Mouse (Mus musculus): ENCODE measurements around the gene Rab7. TPM values are rescaled to one million over a fixed set of nuclear protein-coding genes. Genes with fewer than 3 reads are reported as not detected.
"Not testable (repeated sequence)": the region's sequence is repeated elsewhere in the genome, so short reads cannot be mapped to it uniquely, and the experiment has no call there.

Rab7 gene
- total RNA-seq, 2 experiments from 2014 or later = 249 to 262 TPM

DNA sequence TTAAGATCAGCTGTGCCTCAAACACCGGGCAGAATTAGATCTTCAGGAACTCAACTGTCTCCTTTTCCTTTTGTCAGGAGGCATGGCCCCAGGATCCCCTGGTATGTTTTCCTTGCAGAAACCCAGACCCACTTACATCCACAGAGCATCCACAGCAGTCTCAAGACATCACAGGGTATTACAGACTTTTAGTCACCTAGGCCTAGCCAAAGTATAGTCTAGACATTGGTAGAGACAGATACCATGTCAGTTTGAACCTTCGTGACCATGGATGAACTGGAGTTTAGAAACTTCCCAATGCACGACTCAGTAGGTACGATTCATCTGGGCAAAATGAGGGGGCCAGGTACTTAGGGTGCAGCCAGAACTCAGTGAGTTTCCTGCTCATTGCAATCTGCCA, 46.7 kb downstream of the Rab7 start:
- no peak for DNase-seq

DNA sequence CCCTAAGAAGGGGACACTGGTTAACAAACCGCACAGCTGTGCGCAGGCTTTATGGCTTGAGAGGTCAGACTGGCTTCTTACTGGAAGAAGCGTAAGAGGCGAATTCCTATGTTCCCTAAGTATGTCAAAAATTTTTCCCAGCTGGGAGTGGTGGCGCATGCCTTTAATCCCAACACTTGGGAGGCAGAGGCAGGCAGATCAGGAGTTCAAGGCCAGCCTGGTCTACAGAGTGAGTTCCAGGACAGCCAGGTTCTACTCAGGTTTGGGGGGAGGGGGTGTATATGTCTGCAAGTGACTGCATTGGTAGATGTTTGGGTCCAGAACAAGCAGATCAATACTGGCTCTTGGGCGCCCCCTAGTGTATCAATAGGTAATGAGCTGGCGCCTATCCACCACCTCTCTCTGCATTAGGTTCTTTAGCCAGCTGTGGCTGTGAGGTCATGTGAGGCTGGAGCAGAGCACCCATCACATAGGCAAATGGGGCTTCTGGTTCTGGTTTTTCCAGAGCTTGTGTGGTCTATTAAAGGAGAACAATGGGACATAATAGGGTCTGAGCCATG, 47.3 kb downstream of the Rab7 start:
- DNase-seq = peak; percentile 89

DNA sequence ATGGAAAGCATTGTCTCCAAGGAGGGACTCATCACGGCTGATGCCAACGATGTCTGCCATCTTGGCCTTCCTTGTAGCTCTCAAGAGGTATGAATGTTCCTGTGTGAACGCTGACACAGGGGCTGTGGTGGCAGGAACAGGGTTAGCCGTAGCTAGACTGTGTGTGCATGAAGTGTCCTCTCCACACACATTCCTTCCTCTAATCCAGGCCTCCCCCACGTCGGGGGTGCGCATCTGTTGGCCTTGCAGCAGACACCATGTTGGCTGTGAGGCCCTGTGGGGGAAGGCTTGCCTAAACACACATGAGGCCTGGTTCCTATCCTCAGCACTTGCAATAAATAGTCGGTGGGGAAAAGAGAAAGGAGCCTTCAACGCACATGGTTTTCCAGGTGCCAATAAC, 48.5 kb downstream of the Rab7 start:
- DNase-seq = no peak

DNA sequence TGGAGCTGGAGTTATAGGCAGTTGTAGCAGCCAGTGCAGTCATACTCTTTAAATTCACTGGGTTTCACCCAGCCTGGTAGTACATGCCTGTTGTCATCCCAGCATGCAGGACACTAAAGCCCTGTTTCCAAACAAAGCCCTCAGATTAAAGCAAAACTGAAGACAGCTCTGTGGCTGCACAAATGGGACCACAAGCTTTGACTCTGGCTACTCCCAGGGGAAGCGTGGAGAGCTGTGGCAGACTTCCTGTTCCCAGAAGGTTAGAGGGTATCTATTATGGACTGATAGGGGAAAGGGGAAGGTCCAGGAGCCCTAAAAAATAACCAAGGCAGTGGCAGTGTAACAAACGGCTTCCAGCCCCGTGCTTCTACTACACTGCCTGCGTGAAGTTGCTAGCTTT, 49.6 kb downstream of the Rab7 start:
- DNase-seq = no peak

DNA sequence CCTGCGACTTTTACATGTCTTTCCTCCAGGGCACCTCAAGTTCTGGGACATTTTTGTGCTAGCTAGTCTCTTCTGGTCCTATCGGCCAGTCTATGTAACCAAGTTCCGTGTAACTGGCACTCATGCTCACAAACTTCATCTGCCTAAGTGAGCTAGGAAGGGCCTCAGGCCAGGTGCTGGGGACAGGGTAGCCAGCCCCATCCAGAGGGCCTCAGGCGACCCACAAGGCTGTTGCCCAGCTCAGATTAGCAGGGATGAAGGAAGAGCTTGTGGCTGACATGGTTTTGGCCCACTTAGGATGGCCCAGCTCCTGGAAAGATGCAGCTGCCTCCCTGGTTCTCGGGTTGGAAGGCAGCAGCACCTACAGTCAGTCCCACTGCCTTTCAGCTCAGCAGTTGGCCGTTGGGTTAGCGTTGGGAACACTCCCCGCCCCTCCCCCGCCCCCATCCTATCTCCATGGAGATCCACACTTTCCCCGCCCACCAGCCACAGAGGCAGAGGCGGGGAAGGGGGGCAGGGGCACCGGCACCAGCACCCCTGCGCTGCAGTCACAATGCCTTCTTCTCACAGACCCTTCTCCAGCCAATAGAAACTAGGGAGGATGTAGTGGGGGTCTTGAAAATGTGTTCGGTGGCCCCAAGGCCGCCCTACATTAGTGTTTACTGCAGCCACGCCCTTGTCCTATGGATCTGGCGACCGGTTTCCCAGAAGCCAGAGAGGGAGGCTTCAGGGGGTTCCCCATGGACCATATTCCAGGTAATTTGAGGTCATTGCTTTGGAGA, 51.1 kb downstream of the Rab7 start:
- DNase-seq = peak; percentile 36

DNA sequence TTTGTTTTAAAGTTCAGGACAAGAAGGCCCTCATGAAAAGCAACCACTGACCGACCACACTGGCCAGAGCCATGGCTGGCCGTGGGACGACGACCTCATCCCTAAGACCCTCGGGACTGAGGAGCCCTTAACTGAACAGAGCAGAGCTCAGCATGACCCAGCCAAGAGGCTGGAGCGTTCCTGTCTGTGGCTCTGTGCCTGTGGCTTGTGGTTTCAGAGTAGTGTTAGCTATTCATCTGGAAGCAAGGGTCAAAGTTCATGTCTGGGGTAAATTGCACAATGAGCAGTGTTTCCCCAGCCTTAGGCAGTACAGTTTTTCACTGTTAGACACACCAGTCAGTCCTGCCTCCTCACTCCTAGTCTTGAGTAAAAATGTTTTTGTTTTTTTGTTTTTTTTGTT, 52.3 kb downstream of the Rab7 start:
- DNase-seq = peak; percentile 59

DNA sequence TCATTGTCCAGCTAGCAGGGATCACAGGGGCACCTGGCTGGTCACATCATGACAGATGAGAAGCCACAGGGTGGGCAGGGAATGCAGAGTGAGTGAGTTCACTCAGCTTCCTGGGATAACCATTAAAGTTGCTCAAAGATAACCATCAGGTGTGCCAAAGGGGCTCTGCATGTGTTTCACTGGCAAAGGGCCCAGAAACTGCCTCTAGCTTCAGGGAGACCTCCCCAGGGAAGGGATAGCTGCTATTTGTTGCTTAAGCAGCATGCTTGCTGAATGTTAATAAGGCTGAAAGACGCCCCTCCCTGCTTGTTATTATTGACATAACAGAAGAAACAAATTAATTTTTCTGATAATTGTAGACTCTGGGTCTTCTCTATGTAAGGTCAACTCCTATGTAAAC, 53.2 kb downstream of the Rab7 start:
- peak; percentile 40 for DNase-seq

DNA sequence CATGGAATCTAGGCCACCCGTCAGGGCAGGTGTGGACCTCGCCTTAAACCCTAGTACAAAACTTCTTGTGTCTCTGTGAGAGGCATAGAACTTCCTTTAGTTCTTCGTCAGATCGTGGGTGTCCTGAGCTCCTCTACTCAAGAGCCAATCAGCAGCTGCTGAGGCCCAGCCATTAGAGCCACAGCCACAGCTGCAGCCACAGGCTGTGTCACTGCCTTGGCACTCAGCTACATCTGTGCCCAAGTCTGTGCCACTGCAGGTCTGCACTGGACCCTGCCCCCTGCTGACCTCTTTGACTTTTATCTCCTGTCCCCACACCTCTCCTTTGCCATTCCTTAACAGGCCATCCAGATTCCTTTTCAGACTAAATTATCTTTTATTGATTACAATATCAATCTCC, 53.9 kb downstream of the Rab7 start:
- DNase-seq = no peak

DNA sequence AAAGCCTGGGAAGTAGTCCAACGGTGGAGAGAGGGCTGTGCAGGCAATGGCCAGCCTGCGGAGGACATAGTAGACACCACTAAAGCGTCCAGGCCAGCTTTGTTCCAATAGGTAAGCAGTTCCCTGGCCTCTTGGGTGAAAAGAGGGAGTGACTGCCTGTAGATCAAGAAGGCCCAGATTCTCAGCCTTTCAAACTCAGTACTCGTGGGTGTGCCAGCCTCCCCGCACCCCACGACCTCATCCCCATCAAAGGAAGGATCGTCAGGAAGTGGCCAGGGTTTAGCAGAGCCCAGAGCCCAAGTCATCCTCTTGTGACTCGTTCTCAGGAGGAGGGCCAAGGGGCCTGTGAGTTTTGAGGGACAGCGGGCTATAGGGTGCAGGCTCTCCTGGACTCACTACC, 62.6 kb downstream of the Rab7 start:
- DNase-seq = no peak

DNA sequence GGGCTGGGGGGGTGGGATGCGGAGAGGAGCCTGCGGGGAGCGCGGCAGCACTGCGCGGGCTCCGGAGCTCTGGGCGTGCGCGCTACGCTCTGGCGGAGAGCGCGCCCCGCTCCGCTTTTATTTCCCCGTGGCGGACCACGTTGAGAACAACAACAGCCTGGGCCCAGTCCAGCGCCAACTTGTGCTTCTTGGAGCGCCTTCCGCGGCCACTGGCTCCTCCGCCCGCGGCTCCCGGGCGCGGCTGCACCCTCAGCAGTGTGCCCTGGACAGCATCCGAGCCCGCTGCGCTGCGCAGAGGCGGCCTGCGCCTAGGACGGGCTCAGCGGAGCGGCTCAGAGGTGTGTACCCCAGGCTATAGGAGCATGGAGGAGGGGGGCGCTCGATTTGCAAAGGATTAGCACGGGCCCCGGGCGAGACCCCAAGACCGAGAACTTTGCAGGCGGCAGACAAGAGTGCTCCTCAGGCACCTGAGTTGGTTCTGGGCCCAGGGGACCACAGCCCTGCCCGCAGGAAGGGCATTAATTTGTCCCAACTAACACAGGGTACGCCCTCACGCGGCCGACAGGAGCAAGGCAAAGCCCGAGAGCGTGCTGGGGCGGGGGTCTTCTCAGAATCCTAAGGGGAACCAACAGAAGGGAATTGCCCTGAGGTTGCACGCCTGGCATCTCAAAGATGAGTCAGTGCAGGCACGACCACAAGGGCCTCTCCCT, 63.4 kb downstream of the Rab7 start, which contains the start of gene H1fx:
Gene H1fx (minus strand): TSS at position 91 of the 710 bp plus-strand sequence.
- DNase-seq = peak; percentile 88

DNA sequence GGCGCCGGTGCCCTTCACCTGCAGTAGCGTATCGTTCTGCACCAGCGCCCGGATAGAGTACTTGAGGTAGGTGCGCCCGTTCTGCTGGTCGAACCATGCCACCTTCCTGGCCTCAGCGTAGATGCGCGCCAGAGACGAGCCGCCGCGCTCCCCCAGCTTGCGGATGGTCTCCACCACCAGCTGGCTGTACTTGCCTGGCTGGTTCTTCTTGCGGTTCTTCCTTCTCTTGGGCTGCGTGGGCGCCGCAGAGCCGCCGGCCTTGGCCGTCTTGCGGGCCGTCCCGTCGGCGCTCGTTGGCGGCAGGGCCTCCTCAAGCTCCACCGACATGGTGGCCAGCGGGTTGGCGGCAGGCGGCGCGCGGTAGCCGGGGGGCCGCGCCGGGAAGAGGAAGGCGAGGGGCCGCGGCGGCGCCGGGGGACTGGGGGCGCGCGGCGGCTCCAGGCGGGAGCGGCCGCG, 64.0 kb downstream of the Rab7 start:
- DNase-seq = peak; percentile 46

DNA sequence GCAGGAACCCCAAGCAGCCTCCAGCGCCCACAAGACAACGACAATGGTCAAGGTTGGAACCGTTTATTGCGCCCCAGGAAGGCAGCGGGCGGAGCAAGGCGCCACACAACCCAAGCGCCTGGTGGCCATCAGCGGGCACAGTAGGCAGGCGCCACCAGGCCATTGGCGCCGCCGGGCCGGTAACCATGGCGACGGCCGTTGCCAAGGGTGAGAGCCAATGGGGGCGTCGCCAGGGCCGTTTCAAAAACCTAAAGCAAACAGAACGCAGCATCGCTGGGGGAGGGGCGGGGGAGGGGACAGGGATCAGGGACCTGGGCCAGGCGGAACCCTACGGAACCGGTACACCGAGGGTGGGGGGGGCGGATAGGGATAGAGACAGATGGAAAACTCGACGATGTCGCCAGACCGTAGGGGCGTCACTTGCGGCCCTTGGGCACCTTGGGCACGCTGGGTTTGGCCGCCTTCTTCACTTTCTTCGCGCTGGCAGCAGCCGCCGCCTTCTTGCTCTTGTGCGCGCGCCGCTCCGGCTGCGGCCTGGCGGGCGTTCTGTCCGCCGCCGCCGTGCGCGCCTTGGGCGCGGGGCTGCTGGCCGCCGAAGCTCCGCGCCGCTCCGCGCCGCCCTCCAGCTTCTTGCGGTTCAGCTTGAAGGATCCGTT, 64.6 kb downstream of the Rab7 start:
- DNase-seq = peak; percentile 93

DNA sequence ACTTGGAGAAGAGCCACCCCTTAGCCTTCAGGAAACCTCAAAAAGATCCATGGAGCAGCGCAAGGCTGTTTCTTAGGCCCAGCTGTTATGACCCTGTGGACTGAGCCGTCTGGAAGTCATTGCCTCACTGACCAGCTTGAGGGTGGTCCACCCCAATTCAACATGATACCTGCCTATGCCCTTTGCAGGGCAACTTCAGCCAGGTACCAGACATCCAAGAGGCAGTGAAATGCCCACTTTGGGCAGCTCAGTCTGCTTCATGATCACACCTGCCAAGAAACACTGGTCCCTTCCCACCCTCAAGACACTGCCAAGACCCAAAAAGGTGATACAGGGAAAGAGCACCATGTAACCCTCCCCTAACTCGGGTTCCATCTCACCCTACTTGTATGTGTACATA, 65.3 kb downstream of the Rab7 start:
- DNase-seq = no peak

DNA sequence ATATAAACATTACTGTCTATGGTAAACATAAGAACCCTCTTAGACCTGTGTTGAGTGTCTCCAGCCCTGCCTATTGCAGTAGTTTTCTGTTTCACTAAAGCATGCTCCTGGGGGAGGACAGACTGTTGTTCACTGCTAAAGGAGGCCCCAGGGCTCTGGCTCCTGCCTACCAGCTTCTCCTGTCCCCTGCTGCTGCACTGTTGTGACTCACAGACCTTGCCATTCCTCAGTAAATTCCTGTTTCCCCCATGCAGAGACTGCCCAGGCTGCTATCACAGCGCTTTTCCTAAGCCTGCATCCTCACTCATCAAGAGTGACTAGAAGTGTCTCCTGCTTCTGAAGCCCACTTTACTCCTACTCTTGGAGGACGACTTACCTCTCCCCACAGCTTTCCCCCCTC, 75.0 kb downstream of the Rab7 start:
- DNase-seq = no peak

DNA sequence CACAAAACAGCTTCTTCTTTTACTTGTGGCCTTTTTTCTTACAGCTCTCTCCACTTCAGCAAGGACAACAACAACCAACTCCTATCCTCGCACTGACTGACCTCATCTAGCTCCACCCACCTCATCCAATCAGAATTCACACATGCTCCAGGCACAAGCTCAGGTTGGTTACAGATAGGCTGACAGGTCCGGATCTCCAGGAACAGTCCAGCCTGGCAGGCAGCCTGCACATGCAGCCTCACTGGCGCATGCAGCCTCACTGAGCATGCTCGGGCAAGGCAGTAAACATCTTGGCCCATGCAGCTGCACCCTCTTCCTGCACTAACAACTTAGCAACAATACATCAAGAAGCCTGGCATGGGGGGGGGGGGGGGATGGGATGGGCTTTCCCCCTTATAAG, 82.6 kb downstream of the Rab7 start:
- not testable (repeated sequence) for DNase-seq

Small RNA genes within 50 kb of the gene (microRNA-seq; reads per million reads assigned to microRNA genes)
- gene Gm47286 = 4.2 reads per million

Other genes starting within 250 kb of the Rab7 start
- 10 to 100 TPM; 30.4 to 46.1 TPM for gene Rab43, start 233.1 kb downstream of the Rab7 start, total RNA-seq (2021)
- 1 to 10 TPM; 2.0 to 6.6 TPM for gene Gm45140, start 209.5 kb downstream of the Rab7 start, total RNA-seq (2021)
- gene Isy1, start 206.5 kb downstream of the Rab7 start, total RNA-seq (2021) = 10 to 100 TPM; 32.3 to 34.9 TPM
- gene Cnbp, start 194.2 kb downstream of the Rab7 start, total RNA-seq (2021) = 100 to 1,000 TPM; 395 to 399 TPM
- 10 to 100 TPM; 86.9 to 90.3 TPM for gene Copg1, start 157.5 kb downstream of the Rab7 start, total RNA-seq (2021)
- 10 to 100 TPM; 21.1 to 25.4 TPM for gene Hmces, start 131.3 kb downstream of the Rab7 start, total RNA-seq (2021)
- 10 to 100 TPM; 28.9 to 30.8 TPM for gene H1fx, start 63.6 kb downstream of the Rab7 start, total RNA-seq (2021)
- 100 to 1,000 TPM; 156 to 182 TPM for gene Rpn1, start 39.2 kb upstream of the Rab7 start, total RNA-seq (2021)
- gene Gata2, start 148.6 kb upstream of the Rab7 start, total RNA-seq (2021) = 10 to 100 TPM; 26.3 to 33.2 TPM
- gene Dnajb8, start 177.0 kb upstream of the Rab7 start, total RNA-seq (2021) = not detected